Mouse (Mus musculus): ENCODE measurements around the gene Grap. TPM values are rescaled to one million over a fixed set of nuclear protein-coding genes. Genes with fewer than 3 reads are reported as not detected.

Grap gene
- polyA plus RNA-seq, 1 experiment from 2014 or later: 7.3 TPM

DNA sequence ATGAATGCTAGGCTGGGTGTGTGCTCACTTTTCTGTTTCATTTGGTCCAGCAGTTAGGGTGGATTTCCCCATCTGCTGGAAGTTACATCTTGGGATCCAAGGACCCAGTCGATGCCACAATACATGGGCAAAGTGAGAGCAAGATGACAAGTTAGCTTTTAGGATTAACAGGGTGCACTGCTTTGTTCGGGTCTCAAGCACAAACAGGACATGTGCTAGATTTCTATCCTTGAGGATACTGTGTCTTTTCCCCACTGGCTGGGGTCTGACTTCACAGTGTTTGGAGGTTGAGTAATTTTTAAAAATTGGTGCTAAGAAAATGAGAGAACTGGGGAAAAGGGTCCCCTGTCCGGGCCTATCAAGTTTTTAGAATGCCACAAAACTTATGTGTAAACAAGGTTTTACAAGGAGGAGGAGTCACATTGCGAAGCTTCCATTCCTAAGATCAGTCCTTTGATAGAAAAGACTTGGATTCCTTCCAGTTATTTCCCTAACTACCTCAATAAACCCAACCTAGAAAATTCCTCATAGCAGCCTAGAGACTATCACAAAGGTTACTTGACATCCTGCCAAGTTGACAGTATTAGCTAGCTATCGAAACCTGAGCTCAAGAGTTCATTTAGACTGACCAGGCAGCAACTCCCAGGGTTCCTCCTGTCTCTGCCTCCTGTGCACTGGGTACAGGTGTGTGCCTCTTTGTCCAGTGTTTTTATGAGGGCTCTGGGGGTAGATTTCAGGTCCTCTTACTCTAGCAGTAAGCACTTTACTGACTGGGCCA is 9.7 kb upstream of the Grap start:
- 85% methylated on average over 5 of the region's 5 CpGs for WGBS
- no peak overlapping the region for H3K4me2 ChIP-seq (replicated peaks)
- no peaks in the 10 kb centered on the region for H3K4me1 ChIP-seq
- no peak overlapping the region for H3K9ac ChIP-seq
- H3K4me3 ChIP-seq: no peak overlapping the region
- ATAC-seq (ENCODE audit: low FRiP score): no peak
- H3K27me3 ChIP-seq: no peaks in the 10 kb centered on the region
- no peaks in the 10 kb centered on the region for H3K36me3 ChIP-seq
- H3K27ac ChIP-seq: no peak overlapping the region
- H3K9me3 ChIP-seq (replicated peaks): no peaks in the 10 kb centered on the region

DNA sequence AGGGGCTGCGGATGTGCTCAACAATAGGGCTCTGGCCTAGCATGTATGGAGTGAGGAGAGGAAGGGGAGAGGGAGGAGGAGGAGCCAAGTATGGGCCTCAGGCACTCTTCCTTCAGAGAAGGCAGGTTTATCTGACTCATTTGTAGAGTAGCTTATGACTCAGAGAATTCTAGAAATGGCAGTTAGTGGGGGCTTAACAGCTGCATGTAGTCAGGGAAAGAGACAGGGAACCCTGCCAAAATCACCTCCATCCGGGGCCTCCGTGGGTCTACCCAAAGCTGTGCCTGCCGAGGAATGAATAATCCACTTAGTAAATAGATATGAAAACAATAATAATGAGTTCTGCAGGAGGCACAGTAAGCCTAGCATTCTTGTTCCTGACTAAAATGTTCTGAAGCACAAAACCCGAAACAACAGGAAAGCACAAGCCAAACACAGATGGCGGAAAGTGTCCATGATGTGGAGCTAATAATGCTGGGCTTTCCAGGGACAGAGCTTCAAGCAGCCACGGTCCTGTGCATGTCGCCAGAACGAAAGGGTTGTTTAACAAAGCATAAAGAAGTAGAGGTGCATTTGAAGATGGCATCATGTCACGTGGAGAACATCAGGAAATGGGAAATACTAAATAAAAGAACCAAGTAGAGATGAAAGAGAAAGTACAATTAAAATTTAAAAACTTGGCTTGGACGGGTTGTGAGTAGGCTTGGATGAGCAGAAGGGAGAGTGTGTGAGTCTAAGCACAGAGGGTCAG is 8.3 kb upstream of the Grap start:
- Histone ChIP-seq H3K9me3 (replicated peaks) (no peaks in the 10 kb centered on the region), H3K4me2 (replicated peaks) (no peak overlapping the region), H3K9ac (no peak overlapping the region), H3K27me3 (no peaks in the 10 kb centered on the region), H3K4me3 (no peak overlapping the region), H3K4me1 (no peaks in the 10 kb centered on the region), H3K27ac (no peak overlapping the region), H3K36me3 (no peaks in the 10 kb centered on the region)
- ATAC-seq (ENCODE audit: low FRiP score): no peak
- 80% methylated on average over 11 of the region's 11 CpGs for WGBS

DNA sequence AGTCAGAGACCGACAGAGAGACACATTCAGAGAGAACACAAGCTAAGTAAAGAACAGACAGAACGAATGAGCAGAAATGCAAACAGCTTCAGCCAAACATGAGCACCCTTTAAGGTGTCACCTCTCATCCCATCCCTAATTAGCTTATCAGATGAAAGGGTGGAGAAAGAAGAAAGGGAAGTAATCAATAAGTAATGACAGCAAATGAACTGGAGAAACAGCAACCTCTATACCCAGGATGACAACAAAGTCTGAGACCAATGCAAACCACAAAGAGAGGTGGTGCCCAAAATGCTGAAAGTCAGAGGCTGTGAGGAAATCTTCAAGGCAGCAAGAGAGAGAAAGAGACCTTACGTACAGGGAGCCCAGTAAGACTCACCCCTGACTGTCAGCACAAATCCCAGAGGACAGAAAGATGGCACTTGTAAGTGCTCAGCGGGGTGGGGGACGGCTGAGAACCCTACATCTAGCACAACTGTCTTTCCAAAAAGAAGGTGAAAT is 7.7 kb upstream of the Grap start:
- H3K27me3 ChIP-seq: no peaks in the 10 kb centered on the region
- H3K4me2 ChIP-seq (replicated peaks): no peak overlapping the region
- WGBS: 74% methylated on average over 5 of the region's 5 CpGs
- no peak overlapping the region for H3K9ac ChIP-seq
- H3K36me3 ChIP-seq: no peaks in the 10 kb centered on the region
- no peak overlapping the region for H3K4me3 ChIP-seq
- H3K9me3 ChIP-seq (replicated peaks): no peaks in the 10 kb centered on the region
- ATAC-seq (ENCODE audit: low FRiP score): no peak
- no peaks in the 10 kb centered on the region for H3K4me1 ChIP-seq
- no peak overlapping the region for H3K27ac ChIP-seq

DNA sequence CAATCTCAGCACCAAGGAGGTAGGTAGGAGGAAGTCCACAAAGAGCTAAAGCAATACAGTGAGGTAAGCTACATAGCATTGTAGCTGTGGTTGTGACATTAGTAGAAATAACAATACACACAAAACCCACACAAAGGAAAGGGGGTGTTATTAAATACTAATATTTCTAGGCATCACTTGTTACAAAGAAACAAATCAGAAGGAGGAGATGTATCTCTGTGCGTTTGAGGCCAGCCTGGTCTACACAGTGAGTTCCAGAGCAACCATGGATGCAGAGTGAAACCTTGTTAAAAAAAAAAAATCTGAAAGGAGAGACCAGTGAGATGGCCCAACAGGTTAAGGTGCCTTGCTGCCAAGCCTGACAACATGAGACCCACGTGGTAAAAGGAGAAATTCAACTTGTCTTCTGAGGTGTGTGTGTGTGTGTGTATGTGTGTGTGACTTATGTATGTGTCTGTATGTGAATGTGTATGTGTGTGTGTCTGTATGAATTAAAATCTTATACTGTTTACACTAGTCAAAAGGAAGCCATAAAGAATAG is 6.5 kb upstream of the Grap start:
- ATAC-seq (ENCODE audit: low FRiP score): no peak
- no peaks in the 10 kb centered on the region for H3K27me3 ChIP-seq
- H3K27ac ChIP-seq: no peak overlapping the region
- no peaks in the 10 kb centered on the region for H3K36me3 ChIP-seq
- H3K4me1 ChIP-seq: no peaks in the 10 kb centered on the region
- H3K9me3 ChIP-seq (replicated peaks): no peaks in the 10 kb centered on the region
- H3K9ac ChIP-seq: no peak overlapping the region
- no peak overlapping the region for H3K4me3 ChIP-seq
- 64% methylated on average over 2 of the region's 2 CpGs for WGBS
- H3K4me2 ChIP-seq (replicated peaks): no peak overlapping the region

DNA sequence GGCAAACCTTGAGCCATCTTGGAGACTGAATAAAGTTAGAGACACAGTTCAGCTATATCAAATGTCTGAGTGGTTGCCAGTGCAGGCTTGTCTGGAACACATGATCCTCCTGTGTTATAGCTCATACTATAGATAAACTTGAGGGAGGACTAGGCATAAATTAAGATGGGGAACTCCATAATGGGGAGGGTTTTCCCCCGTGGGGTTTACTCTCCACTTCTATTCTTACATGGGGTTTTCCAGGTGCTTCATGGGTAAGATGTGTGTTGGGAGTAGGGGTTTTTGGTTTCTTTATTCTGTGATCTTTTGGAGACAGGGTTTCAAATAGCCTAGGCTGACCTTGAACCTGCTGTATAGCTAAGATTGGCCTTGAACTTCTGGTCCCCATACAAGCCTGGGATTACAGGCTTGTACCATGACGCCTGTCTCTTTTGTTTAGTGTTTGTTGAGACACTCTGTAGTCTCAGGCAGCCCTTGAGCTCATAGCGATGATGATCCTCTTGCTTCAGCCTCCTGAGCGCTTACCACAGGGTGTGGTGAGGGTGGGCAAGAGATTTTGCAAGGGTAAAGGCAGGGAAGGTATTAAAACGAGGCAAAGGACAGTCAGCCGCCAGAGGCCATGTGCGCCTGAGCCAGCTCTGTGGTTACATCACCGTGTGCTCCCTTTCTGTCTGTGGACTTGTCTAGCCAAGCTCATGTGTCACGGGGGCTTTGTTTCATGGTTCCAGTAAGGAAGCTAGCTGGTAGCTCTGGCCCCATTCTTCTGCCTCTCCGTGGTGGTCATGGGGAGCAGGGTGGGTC is 5.8 kb upstream of the Grap start:
- 77% methylated on average over 10 of the region's 10 CpGs for WGBS
- no peaks in the 10 kb centered on the region for H3K4me1 ChIP-seq
- H3K27ac ChIP-seq: no peak overlapping the region
- no peak overlapping the region for H3K4me2 ChIP-seq (replicated peaks)
- no peaks in the 10 kb centered on the region for H3K27me3 ChIP-seq
- H3K9me3 ChIP-seq (replicated peaks): no peaks in the 10 kb centered on the region
- no peaks in the 10 kb centered on the region for H3K36me3 ChIP-seq
- H3K4me3 ChIP-seq: no peak overlapping the region
- H3K9ac ChIP-seq: no peak overlapping the region
- ATAC-seq (ENCODE audit: low FRiP score): no peak

DNA sequence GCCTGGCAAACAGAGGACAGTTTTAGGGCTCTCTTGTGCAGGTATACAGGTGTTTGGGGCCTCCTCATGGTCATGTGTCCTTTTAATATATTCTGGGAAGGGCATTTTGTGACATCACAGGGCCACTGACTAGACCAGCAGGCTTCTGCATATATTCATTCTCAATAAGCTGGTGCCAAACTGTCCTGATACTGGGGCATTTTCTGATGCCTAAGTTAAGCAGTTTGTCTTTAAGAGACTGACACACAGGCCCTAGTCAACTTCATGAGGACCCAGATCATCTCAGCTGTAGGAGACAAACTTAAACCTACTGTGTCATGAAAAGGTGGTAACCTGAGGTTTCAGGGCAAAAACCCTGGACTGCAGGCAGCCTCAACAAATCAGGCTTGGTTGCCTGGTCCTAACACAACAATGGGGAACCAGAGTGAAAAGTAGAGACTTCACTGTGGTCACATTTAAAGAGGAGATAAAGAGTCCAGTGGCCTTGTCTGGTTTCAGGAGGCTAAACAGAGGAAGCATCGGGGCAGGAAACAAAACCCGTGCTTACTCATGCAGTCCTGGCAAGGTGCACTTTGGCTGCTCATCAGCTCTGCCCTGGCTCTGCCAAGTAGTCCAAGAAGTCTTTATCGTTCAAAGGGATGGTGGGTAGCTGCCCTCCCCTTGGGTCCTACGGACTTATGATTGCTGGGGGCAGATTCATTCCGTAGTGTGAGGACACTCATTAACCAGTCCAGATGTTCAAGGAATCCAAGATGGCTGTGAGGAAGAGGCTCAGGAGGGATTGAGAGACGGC is 4.9 kb upstream of the Grap start:
- Histone ChIP-seq H3K4me3 (no peak overlapping the region), H3K36me3 (no peaks in the 10 kb centered on the region), H3K4me1 (no peaks in the 10 kb centered on the region), H3K27ac (no peak overlapping the region), H3K27me3 (no peaks in the 10 kb centered on the region), H3K4me2 (replicated peaks) (no peak overlapping the region), H3K9ac (no peak overlapping the region), H3K9me3 (replicated peaks) (no peaks in the 10 kb centered on the region)
- ATAC-seq (ENCODE audit: low FRiP score): no peak
- WGBS: 85% methylated on average over 6 of the region's 6 CpGs

DNA sequence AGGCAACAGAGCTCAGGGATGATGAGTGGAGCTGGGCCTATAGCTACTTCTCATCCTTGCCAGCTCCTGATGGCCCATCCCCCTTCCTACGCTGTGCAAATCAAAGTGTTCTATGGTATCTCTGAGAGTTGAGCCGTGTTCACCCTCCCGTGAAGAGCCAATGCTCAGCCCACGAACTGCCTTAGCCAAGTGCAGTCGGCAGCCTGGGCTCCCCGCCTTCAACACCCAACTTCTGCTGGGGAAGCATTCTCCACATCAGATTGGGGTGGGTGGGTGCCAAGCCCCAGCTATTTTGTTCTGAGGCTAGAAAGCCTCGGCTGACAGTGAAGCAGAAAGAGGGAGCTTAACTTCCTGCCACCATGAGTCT is 4.3 kb upstream of the Grap start:
- Histone ChIP-seq H3K4me2 (replicated peaks) (no peak overlapping the region), H3K36me3 (no peaks in the 10 kb centered on the region), H3K27me3 (no peaks in the 10 kb centered on the region), H3K4me3 (no peak overlapping the region), H3K4me1 (no peaks in the 10 kb centered on the region), H3K9me3 (replicated peaks) (no peaks in the 10 kb centered on the region), H3K9ac (no peak overlapping the region), H3K27ac (no peak overlapping the region)
- WGBS: 83% methylated on average over 7 of the region's 7 CpGs
- no peak for ATAC-seq (ENCODE audit: low FRiP score)

DNA sequence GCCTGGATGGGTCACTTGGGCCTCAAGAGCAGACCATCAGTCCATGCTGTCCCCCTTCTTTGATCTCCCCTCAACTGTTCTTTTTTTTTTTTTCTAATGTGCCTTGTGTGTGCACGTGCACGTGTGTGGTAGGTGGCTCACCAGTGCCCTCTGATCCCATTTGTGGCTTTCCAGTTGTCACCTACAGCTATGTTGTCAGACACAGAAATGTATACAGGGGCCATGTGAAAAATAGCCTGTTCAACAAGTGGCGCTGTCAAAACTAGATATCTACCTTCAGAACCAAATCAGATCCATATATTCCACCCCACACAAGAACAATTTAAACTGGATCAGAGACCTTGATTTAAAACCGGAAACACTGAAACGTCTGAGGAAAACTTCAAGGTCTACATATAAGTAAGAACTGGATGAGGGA is 3.9 kb upstream of the Grap start:
- H3K4me3 ChIP-seq: no peak overlapping the region
- no peak overlapping the region for H3K9ac ChIP-seq
- no peak overlapping the region for H3K27ac ChIP-seq
- H3K36me3 ChIP-seq: no peaks in the 10 kb centered on the region
- ATAC-seq (ENCODE audit: low FRiP score): no peak
- no peaks in the 10 kb centered on the region for H3K4me1 ChIP-seq
- WGBS: 90% methylated on average over 5 of the region's 5 CpGs
- no peaks in the 10 kb centered on the region for H3K27me3 ChIP-seq
- no peaks in the 10 kb centered on the region for H3K9me3 ChIP-seq (replicated peaks)
- H3K4me2 ChIP-seq (replicated peaks): no peak overlapping the region

DNA sequence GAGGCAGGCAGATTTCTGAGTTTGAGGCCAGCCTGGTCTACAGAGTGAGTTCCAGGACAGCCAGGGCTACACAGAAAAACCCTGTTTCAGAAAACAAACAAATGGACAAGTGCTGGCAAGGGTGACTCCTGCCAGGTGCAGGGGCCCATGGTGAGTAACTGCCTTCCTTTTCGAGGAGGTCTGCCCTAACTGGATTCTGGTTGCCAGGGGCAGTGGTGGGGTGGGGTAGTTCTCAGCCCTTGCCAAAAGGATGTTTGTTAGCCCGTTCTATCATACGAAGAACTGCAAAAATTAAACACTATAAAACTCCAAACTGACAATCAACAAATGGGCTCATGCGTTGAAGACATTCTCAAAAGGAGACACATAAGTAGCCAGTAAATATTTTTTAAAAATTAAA is 3.4 kb upstream of the Grap start:
- Histone ChIP-seq H3K9ac (no peak overlapping the region), H3K9me3 (replicated peaks) (no peaks in the 10 kb centered on the region), H3K36me3 (no peaks in the 10 kb centered on the region), H3K4me1 (no peaks in the 10 kb centered on the region), H3K4me3 (no peak overlapping the region), H3K27me3 (no peaks in the 10 kb centered on the region), H3K4me2 (replicated peaks) (no peak overlapping the region), H3K27ac (no peak overlapping the region)
- no peak for ATAC-seq (ENCODE audit: low FRiP score)
- 92% methylated on average over 4 of the region's 4 CpGs for WGBS

DNA sequence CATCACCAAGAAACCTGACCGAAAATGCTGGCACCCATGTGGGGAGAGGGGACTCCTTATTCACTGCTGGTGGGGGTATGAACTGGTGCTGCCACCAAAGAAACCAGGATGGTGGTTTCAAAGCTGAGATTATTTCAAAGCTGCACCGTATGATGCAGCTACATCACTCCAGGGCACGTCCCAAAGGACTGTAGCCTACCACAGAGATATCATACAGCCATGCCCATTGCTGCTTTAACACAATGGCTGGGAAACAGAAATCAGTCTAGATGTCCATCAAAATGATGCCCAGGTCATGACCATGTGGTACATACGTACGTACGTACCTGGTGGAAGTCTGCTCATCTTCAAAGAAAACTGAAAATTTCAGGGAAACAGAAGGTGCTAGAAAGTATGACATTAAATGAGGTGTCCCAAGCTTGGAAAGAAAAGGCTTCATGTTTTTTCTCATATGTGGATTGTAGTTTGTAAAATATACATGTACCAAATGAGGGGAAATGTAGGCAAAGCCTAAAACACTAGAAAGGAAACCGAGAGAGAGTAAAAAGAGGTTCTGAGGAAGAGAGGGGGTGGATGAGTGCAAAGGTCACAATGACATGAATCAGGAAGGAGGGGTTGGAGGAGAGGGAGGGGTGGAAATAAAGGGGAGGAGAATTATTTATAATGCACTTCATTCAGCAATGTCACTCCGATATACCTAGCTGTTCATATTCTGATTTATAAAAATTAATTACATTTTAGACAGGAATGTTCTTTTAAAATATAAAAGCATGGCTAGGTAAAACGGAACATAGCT is 2.4 kb upstream of the Grap start:
- H3K36me3 ChIP-seq: no peaks in the 10 kb centered on the region
- no peak overlapping the region for H3K4me2 ChIP-seq (replicated peaks)
- no peak for ATAC-seq (ENCODE audit: low FRiP score)
- WGBS: 80% methylated on average over 9 of the region's 9 CpGs
- H3K9me3 ChIP-seq (replicated peaks): no peaks in the 10 kb centered on the region
- no peaks in the 10 kb centered on the region for H3K4me1 ChIP-seq
- H3K9ac ChIP-seq: no peak overlapping the region
- H3K4me3 ChIP-seq: no peak overlapping the region
- no peaks in the 10 kb centered on the region for H3K27me3 ChIP-seq
- H3K27ac ChIP-seq: no peak overlapping the region

DNA sequence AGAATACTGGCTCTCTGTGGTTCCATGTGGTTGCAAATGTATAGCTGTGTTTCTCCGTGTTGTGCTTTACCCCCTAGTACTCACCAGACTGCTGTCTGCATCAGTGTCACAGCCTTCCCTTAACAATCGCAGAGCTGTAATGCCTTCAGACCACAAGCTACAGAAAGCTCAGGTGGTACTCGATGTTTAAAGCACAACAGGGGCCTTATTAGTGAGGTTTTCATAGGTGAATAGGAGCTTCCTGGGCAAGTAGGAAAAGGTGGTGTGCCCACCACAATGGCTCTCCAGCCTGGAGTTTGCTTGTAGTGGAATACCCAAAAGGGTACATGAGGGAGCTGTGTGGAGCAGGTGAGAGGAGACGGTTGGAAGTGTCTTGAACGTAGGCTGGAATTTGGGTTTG is 849 bp upstream of the Grap start:
- Histone ChIP-seq H3K9me3 (replicated peaks) (no peaks in the 10 kb centered on the region), H3K36me3 (no peaks in the 10 kb centered on the region), H3K4me3 (no peak overlapping the region), H3K4me2 (replicated peaks) (no peak overlapping the region), H3K27ac (no peak overlapping the region), H3K4me1 (no peaks in the 10 kb centered on the region), H3K27me3 (no peaks in the 10 kb centered on the region), H3K9ac (no peak overlapping the region)
- 91% methylated on average over 5 of the region's 5 CpGs for WGBS
- ATAC-seq (ENCODE audit: low FRiP score): no peak
